Mouse (Mus musculus): Measurements from ENCODE around the gene Gm36028.
A peak's percentile ranks its signal among the peaks of the same experiment; 100 is the strongest.

The Gm36028 gene

DNA sequence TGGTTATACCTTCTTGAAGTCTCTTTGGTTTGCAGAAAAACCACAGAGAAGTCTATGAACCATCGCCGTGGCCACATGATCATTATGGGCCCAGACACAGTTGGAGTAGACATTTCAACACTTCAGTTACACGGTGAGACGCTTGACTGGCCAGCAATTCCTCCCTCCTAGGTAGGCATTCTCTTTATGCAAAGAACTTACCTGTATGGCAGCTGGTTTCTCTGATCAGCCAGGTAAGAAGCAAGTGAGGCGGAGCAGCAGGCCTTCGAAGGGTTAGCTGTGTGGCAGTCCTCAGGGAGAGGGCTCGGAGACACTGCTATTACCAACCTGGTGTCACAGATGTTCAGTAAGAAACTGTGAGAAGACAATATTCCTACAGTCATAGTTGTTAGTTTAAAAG is 733 bp downstream of the Gm36028 start:
- DNase-seq (ENCODE audit: low spot score) = no peak

- DNase-seq (ENCODE audit: low spot score) = no peak
Measured at GRCm38 (mm10) chr16:37857495-37857894, 3.5 kb downstream of the Gm36028 start.

GRCm38 (mm10) chr16:37856327-37856726 is 4.6 kb downstream of the Gm36028 start:
- DNase-seq (ENCODE audit: low spot score) = no peak

- DNase-seq (ENCODE audit: low spot score) = no peak
Measured at GRCm38 (mm10) chr16:37855583-37855982, 5.4 kb downstream of the Gm36028 start.

- no peak for DNase-seq (ENCODE audit: low spot score)
Measured at GRCm38 (mm10) chr16:37854593-37854992, 6.4 kb downstream of the Gm36028 start.

GRCm38 (mm10) chr16:37854054-37854453 is 6.9 kb downstream of the Gm36028 start:
- no peak for DNase-seq (ENCODE audit: low spot score)

GRCm38 (mm10) chr16:37853279-37853678 is 7.7 kb downstream of the Gm36028 start:
- DNase-seq (ENCODE audit: low spot score) = no peak

GRCm38 (mm10) chr16:37851366-37851765 is 9.6 kb downstream of the Gm36028 start:
- DNase-seq (ENCODE audit: low spot score) = no peak

DNA sequence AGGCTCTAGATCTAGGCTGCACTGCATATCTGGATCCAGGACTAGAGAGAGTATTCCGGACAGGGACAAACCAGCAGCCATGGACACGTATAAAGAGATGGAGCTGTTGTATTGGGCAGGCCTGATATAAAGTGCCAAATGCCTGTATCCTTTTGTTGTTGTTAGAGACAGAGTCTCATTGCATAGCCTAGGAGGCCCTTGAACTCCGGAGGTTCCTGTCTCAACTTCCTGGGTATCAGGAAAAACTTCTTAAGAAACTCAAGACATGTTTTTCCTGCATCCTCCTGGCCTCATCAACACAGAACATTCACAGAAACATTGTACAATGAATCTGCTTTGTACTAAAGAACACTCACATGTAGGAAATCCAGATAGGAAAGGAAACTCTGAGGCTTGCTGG is 13.9 kb downstream of the Gm36028 start:
- no peak for DNase-seq (ENCODE audit: low spot score)

DNA sequence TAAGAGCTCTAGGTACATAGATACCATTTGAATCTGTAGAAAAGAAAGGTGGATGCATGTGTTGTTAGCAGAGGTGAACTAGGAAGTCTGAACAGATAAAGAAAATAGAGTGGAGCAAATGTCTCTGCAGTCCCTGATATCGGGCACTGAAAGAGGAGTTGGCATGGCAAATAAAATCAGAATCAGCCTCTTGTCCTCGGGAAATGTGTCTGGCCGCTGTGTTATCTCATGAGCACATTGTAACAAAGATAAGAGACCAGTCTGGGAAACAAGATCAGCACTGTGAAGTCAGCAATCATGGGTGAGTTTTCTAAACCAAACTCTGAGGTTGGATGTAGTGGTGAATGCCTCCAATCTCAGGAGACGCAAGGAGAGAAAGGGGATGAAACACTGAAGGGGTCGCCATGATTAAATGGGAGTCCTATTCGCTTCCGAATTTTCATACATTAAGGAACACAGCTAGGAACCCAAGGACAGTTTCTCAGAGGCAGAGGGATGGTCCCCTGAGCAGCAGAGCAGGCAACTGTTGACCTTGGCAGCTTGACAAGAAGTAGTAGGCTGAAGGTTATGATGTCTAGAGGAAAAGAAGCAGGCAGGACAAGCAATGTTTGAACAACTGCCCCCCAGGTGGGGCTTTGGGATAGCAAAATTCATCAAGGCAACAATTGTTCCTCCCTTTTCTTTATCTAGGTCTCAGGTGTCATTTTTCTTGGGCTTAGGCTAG is 15.6 kb downstream of the Gm36028 start:
- no peak for DNase-seq (ENCODE audit: low spot score)

- DNase-seq (ENCODE audit: low spot score) = no peak
Measured at GRCm38 (mm10) chr16:37843740-37844139, 17.2 kb downstream of the Gm36028 start.

DNA sequence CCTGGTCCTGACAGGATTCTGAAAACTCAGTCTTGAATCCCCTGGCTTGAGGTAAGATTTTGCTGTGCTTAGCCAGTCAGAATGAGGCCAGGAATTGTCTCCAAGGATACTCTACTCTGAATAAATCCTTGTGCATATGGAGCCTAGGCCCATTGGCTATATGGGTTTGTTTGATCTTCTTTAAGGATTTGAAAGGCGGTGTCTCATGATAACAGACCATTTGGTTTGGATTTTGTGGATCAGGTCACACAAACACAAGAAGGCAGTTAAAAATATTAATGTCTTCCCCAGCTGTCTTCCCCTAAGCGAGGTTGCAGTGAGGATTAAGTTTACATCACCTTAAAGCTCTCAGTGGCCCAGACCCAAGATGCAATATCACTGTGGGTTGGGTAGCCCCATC is 18.5 kb downstream of the Gm36028 start:
- no peak for DNase-seq (ENCODE audit: low spot score)

DNA sequence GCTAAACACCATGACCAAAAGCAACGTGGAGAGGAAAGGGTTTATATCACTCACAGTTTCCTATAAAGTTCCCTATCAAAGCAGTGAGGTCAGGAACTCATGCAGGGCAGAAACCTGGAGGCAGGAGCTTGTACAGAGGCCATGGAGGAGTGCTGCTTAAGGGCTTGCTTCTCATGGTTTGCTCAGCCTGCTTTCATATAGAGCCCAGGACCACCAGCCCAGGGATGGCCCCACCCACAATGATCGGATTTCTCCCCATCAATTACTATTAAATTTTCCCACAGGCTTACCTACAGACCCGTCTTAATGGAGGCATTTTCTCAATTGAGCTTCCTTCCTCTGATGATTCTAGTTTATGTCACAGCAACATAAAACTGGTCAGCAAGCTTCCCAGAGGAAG is 23.4 kb downstream of the Gm36028 start:
- no peak for DNase-seq (ENCODE audit: low spot score)

GRCm38 (mm10) chr16:37831041-37831440 is 29.9 kb downstream of the Gm36028 start:
- no peak for DNase-seq (ENCODE audit: low spot score)

DNA sequence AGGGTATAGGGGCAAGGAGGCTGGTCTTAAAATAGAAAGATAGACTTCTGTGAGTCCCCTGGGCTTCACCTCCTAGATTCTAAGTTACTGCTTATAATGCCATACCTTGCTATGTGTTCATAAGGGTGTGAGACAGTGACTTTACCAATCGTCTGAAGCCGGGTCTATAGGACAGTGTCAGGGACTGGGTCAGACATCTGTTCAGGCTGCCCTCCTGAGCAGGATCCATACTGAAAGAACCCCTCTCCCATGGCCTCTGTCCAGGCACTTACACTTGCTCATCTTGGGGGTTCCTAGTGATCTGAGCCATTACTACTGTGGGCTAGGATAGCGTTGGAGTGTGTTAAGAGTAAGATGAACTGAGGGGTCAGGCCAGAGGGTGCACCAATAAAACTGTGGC is 34.7 kb downstream of the Gm36028 start:
- no peak for DNase-seq (ENCODE audit: low spot score)

DNA sequence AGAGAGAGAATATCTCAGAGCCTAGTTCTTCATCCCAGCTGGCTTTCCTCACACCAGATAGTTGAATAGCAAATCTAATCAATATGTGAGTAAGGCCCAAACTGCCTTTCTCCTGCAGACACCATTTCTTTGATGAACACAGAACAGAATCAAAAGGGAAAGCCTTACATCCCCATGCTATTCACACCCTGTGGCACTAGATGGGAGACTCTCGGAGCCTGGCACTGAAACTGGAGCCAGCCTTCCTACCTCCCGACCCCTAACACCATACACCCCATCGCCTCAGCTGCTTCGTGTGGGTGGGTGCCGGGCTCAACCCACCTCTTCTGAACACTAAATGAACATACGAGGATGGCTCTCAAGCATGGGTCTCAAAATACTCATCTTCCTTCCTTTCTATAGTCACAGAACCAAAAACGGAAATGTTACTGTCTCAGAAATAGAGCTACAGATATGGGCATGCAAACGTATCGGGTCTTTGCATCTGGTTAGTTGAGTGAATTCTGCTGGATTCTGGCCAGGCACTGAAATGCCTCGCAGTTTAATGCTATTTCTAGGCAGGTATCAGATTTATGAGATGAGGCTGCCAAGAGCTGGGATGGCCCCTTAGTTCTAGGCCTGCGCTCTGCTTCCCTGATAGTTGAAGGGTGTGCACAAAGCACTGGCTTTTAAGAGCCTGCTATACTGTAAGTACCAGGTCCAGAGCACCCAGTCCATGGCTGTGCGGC is 36.0 kb downstream of the Gm36028 start:
- DNase-seq (ENCODE audit: low spot score) = no peak

GRCm38 (mm10) chr16:37823949-37824348 is 37.0 kb downstream of the Gm36028 start:
- no peak for DNase-seq (ENCODE audit: low spot score)

GRCm38 (mm10) chr16:37817986-37818385 is 43.0 kb downstream of the Gm36028 start:
- no peak for DNase-seq (ENCODE audit: low spot score)

DNA sequence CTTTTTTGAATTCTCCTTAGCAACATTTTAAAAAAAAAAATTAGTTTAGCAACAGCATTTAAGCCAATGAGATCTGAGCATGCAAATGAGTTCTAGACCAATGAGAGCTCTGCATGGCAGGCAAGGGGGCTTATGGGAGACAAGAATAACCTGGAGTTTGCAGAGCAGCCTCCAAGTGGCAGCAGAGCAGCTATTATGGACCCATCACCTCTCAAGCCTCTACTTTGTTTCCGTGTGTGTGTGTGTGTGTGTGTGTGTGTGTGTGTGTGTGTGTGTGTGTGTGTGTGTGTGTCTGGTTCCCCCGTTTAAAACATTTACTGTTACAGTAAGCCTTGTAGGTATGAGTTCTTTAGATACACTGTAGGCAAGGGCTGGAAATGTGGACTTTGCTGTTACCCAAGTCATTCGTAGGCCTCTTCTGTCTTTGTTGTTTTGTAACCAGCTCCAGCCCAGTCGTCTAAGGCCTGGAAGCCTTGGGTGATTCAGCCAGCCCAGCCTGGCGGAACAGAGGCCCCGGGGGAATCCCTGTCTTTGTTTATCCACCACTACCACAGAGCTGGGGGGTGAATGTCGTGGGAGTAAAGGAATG is 46.5 kb downstream of the Gm36028 start:
- DNase-seq (ENCODE audit: low spot score) = peak; percentile 22

GRCm38 (mm10) chr16:37813691-37814382 is 47.1 kb downstream of the Gm36028 start:
- DNase-seq (ENCODE audit: low spot score) = no peak

DNA sequence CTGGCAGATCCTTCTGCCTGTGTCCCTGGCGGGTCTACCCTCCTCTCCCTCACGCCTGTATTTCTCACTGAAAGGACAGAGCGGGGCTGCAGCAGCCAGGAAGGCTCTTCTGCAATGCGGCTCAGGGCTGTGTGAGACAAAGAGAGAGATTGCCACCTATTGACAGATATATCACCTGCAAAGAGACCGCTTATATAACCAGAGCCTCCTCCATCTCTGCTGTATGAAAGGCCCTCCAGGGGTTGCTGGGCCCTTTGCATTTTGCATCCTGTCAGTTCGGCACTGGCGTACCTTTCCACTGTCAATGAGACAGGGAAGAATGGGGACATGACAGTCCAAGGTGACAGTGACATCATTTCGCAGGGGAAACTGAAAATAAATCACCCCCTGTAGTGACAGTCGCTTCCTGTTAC is 48.5 kb downstream of the Gm36028 start:
- DNase-seq (ENCODE audit: low spot score) = no peak

GRCm38 (mm10) chr16:37811874-37812273 is 49.1 kb downstream of the Gm36028 start:
- DNase-seq (ENCODE audit: low spot score) = no peak

GRCm38 (mm10) chr16:37809623-37809992 is 51.3 kb downstream of the Gm36028 start:
- no peak for DNase-seq (ENCODE audit: low spot score)

All from ovary, postnatal 10 days (tissue).